Mouse (Mus musculus) adrenal gland, adult (tissue): ENCODE data around the gene Fcgr1.
"Not testable (repeated sequence)": the region's sequence is repeated elsewhere in the genome, so short reads cannot be mapped to it uniquely, and the experiment has no call there.

ENCODE experiments used
- DNase-seq, 2 experiments: peaks; one replicate each; pipeline ENCODE4 v3.0.0; 2022 to 2023; ENCODE audit warnings: low spot score in 1 of 2; ENCODE audit not compliant: inconsistent age in 2 of 2

Gene Fcgr1

GRCm38 (mm10) chr3:96293787-96294186 lies at the start of gene Fcgr1:
Fcgr1 (minus strand) TSS chr3:96293969.
- no peak for DNase-seq

GRCm38 (mm10) chr3:96342652-96343051 lies 48.9 kb upstream of the Fcgr1 start:
- not testable (repeated sequence) for DNase-seq

GRCm38 (mm10) chr3:96342100-96342499 lies 48.3 kb upstream of the Fcgr1 start:
- DNase-seq = not testable (repeated sequence)

GRCm38 (mm10) chr3:96340611-96341312 lies 47.0 kb upstream of the Fcgr1 start:
- DNase-seq = peak in 1 of 2 experiments; percentile 56

GRCm38 (mm10) chr3:96338849-96339480 lies 45.2 kb upstream of the Fcgr1 start:
- no peak for DNase-seq

GRCm38 (mm10) chr3:96338043-96338442 lies 44.3 kb upstream of the Fcgr1 start:
- DNase-seq = no peak

GRCm38 (mm10) chr3:96337269-96337668 lies 43.5 kb upstream of the Fcgr1 start:
- DNase-seq = no peak

GRCm38 (mm10) chr3:96336636-96337035 lies 42.9 kb upstream of the Fcgr1 start:
- no peak for DNase-seq

- DNase-seq = no peak
These were observed 41.8 kb upstream of the Fcgr1 start for GRCm38 (mm10) chr3:96335591-96335990.

- no peak for DNase-seq
These were observed 41.4 kb upstream of the Fcgr1 start for GRCm38 (mm10) chr3:96335163-96335550.

GRCm38 (mm10) chr3:96334175-96335162 lies 40.7 kb upstream of the Fcgr1 start:
- DNase-seq = no peak

GRCm38 (mm10) chr3:96333396-96334174 lies 39.8 kb upstream of the Fcgr1 start:
- peak in 1 of 2 experiments; percentile 58 for DNase-seq

GRCm38 (mm10) chr3:96332631-96333395 lies 39.0 kb upstream of the Fcgr1 start:
- peak in 1 of 2 experiments; percentile 44 for DNase-seq

- DNase-seq = no peak
These were observed 38.2 kb upstream of the Fcgr1 start for GRCm38 (mm10) chr3:96332000-96332399.

GRCm38 (mm10) chr3:96331438-96331837 lies 37.7 kb upstream of the Fcgr1 start:
- DNase-seq = no peak

- DNase-seq = no peak
These were observed 36.8 kb upstream of the Fcgr1 start for GRCm38 (mm10) chr3:96330603-96331002.

- DNase-seq = no peak
These were observed 36.4 kb upstream of the Fcgr1 start for GRCm38 (mm10) chr3:96330181-96330580.

GRCm38 (mm10) chr3:96328730-96329387 lies 35.1 kb upstream of the Fcgr1 start:
- no peak for DNase-seq

GRCm38 (mm10) chr3:96328060-96328729 lies 34.4 kb upstream of the Fcgr1 start:
- DNase-seq = peak in 1 of 2 experiments; percentile 63
